Mouse (Mus musculus) embryo, embryonic 10.5 days (tissue): ENCODE measurements around the gene Arl16.
"Not testable (repeated sequence)": the region's sequence is repeated elsewhere in the genome, so short reads cannot be mapped to it uniquely, and the experiment has no call there.

Experiments used
- DNase-seq: peaks from one replicate; pipeline ENCODE4 v3.0.0-alpha.2; 2015; ENCODE audit warnings: low spot score

Arl16 gene

GRCm38 (mm10) chr11:120467051-120467735 is at the start of gene Arl16:
TSS of gene Arl16 (minus strand) at chr11:120467607.
- DNase-seq = peak; percentile 99

- DNase-seq = no peak
Measured at GRCm38 (mm10) chr11:120517147-120517546, 49.7 kb upstream of the Arl16 start.

GRCm38 (mm10) chr11:120515611-120516010 is 48.2 kb upstream of the Arl16 start:
- peak; percentile 92 for DNase-seq

- DNase-seq = not testable (repeated sequence)
Measured at GRCm38 (mm10) chr11:120514262-120514661, 46.9 kb upstream of the Arl16 start.

DNA sequence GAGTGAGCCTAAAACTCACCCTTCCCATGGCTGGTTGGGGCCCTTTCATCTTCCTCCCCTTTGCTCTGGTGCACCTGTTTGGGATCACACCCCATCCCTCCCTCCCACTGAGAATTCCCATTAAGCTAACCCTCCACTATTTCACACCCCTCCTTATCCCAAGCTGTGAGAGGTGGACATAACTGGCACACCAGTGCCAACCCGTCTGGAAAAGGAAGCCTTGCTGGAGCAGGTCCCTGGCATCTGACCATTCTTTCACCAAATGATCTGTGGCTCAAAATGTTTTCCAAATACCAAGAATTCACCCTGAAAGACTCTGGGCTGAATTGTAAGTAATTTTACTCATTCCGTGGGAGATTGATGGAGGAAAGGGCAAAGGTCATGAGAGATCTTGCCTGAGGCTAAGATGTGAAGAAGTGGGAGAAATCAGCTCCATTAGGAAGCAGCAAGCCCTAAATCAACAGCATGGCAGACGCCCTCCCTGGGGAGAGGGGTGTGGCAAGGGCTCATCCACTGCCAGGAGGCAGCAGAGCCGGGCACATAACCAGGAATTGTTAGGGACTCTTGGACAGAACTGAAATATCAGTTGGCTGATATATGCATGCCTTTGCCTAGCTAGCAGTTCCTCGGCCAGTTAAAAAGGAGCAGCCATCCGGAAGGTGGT is 45.5 kb upstream of the Arl16 start:
- peak; percentile 75 for DNase-seq

- peak; percentile 47 for DNase-seq
Measured at GRCm38 (mm10) chr11:120510375-120511030, 43.1 kb upstream of the Arl16 start.

DNA sequence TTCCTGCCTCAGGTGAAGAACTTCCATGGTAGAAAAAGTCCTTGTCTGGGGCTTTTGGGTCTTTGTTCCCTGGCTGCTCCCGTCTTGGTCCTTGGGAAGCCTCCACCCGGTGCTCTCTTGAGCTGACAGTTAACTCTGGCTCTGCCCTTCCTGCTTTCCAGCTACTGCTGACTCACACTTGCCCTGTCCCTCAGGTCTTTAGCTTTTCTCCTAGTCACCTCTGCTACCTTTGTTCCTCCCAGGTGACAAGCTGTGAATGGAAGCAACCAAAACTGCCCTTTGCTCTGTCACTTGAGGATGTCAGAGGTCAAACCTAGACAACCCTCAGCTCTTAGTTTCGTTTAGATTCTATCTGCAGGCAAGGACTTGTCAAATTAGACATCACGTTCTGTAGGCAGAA is 42.5 kb upstream of the Arl16 start:
- no peak for DNase-seq

- no peak for DNase-seq
Measured at GRCm38 (mm10) chr11:120508290-120508870, 41.0 kb upstream of the Arl16 start.

GRCm38 (mm10) chr11:120507611-120508289 is 40.3 kb upstream of the Arl16 start:
- no peak for DNase-seq

DNA sequence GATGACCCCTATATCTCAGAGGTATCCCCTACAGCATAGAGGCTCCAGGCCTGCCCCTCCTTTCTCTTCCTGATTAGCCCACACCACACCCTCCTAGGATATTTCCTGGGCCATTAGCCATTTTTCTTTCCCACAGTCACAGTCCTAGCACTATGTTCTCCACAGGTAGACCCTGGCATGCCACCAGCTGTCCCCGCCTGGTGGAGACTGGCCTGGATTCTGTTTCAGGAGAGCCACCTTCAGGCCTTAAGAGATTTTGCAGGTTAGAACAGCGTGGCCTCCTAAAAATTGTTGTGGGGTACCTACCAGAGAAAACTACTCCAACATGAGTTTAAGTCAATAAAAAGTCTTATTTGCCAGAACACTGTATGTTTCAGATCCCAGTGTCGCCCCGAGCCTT is 39.5 kb upstream of the Arl16 start:
- DNase-seq = no peak

DNA sequence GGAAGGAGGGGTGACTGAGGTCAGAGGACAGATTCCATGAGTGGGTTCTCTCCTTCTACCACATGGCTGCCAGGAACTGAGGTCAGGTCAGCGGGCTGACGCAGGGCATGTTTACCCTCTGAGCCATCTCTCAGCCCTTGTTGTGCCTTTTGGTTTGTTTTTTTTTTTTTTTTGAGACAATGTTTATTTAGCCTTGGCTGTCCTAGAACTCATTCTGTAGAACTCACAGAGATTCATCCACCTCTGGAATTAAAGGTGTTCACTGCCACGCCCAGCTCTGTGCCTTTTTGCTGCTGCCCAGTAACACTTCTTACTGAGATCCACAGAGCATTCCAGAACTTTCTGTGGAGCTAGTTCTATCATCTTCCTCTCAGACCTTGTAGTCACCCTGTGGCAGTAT is 38.3 kb upstream of the Arl16 start:
- DNase-seq = no peak

DNA sequence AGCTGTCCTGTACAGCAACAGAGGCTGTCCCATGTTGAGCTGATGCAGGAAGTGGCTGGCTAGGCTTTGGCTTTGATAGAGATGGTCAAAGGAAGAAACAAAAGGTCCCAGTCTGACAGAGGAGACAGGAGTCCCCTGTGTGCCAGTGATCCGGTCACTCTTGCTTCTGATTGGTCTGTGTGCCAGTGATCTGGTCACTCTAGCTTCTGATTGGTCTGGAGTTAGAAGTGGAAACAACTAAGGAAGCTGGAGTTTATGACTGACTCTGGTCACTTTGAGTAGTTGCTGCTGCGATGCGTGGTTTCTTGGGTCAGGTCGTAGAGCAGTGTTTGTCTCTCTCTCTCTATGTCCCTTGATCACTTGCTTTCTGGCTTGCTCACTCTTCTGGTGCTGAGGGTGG is 34.3 kb upstream of the Arl16 start:
- no peak for DNase-seq

DNA sequence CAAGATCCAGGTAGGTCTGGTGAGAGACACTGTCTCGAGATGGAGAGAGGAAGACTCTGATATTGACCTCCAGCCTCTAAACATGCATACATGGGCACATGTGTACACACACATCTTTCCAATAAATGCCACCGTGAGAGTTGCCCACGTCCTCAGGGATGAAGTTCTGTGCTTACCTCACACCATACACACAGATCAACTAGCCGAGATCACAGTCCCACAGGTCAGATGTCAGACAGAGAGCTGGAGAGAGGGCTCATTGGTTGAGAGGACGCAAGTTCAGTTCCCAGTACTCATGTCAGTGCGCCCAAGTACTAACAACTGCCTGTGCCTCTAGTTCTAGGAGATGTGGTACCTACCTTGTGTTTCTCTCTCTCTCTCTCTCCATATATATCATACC is 33.6 kb upstream of the Arl16 start:
- DNase-seq = no peak

DNA sequence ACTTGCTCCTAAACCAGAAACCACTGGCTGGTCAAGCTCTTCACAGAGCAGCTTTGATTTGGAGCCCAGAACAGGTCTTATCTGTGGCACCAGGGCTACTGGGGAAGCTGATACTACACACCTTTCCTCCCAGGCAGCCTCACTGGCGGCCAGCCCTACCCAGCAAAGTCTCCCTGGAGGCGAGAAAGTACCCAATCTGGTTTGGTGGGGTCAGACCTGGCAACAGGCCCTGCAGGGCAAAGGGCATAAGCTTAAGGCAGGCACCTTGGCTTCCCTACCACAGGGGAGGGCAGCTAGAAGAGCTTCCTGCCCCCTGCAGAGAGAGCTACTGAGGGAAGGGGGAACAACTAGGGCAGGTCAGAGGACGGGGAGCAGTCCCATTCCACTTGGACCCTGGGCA is 33.0 kb upstream of the Arl16 start:
- DNase-seq = no peak

GRCm38 (mm10) chr11:120499894-120500293 is 32.5 kb upstream of the Arl16 start:
- no peak for DNase-seq

GRCm38 (mm10) chr11:120498891-120499290 is 31.5 kb upstream of the Arl16 start:
- no peak for DNase-seq

GRCm38 (mm10) chr11:120498226-120498625 is 30.8 kb upstream of the Arl16 start:
- no peak for DNase-seq

DNA sequence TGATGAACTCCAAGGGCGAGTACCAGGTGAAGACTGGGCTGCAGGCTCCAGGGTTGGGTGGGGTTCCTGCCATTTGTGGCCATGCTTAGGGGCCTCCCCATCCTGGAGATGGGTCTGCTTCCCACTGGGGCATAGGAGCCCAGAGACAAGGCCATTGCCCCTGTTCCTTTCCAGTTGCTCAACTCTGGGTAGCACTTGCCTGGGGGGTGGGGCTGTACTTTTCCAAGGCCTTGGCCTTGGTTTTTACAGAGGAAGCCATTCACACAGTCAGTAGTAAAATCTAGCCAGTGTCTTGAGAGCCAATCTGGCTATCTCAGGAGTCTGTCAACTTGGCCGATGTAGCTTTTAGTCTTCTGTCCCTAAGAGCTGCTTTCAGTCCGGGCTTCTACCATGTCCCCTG is 30.0 kb upstream of the Arl16 start:
- DNase-seq = no peak

DNA sequence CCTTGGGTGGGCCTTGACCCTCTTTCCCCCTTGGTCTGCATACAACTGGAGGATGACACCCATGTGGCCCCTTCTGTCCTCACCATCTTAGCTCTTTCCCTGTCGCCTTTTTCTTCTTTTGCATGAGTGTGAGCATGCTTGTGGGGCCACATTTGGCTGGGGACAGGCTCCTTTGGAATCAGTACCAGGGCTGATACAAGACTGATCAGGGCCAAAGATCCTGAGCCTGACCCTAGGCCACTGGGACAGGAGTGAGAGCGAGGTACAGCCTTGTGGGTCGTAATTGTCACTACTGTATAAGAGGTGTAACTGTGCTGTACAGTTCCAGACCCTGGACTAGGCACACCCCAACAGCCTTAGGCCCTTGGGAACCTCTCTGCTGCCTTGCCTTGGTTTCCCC is 26.5 kb upstream of the Arl16 start:
- DNase-seq = no peak

DNA sequence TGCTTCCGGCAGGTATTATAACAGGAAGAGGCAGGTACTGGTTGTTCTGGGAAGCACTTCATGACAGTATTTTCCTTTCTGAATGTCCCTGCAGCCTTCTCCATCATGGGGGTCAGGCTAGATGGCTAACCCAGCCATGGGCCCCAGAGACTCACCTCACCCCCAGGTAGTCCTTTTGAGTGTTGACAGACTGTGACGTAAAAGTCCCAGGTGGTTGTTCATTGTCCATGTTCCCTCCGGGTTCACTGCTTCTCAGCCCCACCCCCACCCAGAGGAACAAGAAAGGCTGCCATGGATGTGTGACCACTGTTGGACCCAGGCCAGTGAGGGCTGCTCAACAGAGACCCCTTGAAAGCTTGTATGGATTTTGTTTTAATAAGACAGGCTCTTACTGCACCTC is 25.9 kb upstream of the Arl16 start:
- no peak for DNase-seq

- DNase-seq = no peak
Measured at GRCm38 (mm10) chr11:120492878-120493203, 25.4 kb upstream of the Arl16 start.

- peak; percentile 71 for DNase-seq
Measured at GRCm38 (mm10) chr11:120492024-120492877, 24.8 kb upstream of the Arl16 start.
